Mouse (Mus musculus): ENCODE data around the gene Brd3. TPM values are rescaled to one million over a fixed set of nuclear protein-coding genes. Genes with fewer than 3 reads are reported as not detected.

Gene Brd3
- total and polyA plus RNA-seq, 3 experiments = 10.7 to 46.9 (median 38.7) TPM

GRCm38 (mm10) chr2:27552620-27553287, 45.3 kb upstream of the Brd3 start (continued):
- TF ChIP-seq GABPA (IDR thresholded peaks at IDR 0.05; ENCODE audit: low read depth, low read length) (no peak), HCFC1 (IDR thresholded peaks at IDR 0.05; ENCODE audit: low read depth, low read length) (no peak)

DNA sequence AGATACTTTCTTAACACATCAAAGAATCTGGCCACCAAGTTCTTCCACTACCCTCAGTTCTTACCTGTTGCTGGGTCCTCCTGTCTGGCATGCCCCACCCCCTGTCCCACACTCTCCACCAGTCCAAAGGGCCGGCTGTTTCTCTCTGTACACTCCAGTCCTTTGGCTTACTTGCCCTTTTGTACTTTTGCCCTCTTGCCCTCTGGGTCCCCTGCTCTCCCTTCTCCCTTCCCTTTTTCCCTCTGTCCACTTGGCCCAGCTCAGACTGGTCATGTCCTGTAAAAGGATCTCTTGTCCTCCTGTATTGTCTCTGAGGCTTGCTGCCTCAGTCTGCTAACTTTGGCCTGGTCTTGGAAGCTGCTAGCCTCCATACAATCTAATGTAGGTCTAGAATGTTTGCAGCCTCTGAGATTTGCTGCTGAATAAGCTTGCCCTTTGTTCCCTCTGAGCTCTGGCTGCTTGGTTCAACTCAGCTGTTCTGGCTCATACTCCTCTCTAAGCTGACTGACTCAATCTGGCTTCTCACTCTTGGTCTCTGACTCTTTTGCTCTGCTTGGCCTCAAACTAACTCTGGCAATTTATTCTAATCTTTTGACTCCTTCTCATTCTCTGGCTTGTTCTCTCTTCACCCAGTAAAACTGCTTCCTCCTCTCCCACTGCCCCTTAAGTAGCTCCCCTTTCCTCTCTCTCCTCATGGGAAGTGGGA, 41.4 kb upstream of the Brd3 start:
- H3K9me3 ChIP-seq (replicated peaks; ENCODE audit: insufficient read depth, low read length) = no peaks in the 10 kb centered on the region
- no peak overlapping the region for H3K27ac ChIP-seq (ENCODE audit: control insufficient read depth, low read depth, low read length)
- H3K9ac ChIP-seq (ENCODE audit: control insufficient read depth, low read depth, low read length, poor library complexity, severe bottlenecking) = no peak overlapping the region
- no peaks in the 10 kb centered on the region for H3K27me3 ChIP-seq (ENCODE audit: control insufficient read depth in 1 of 2, insufficient read depth in 2 of 2, low read length in 2 of 2)
- H3K79me2 ChIP-seq (ENCODE audit: control insufficient read depth, insufficient read depth, low read length, poor library complexity) = no peaks in the 10 kb centered on the region
- no peak for TF ChIP-seq MYC (IDR thresholded peaks at IDR 0.05; ENCODE audit: low read depth, low read length)
- TF ChIP-seq UBTF (IDR thresholded peaks at IDR 0.05; ENCODE audit: borderline replicate concordance, insufficient read depth, low read depth, low read length) = no peak
- no peak for TF ChIP-seq RCOR1 (IDR thresholded peaks at IDR 0.05; ENCODE audit: low read depth, low read length)
- TF ChIP-seq ZC3H11A (IDR thresholded peaks at IDR 0.05; ENCODE audit: low read depth, low read length) = no peak
- TF ChIP-seq CHD2 (IDR thresholded peaks at IDR 0.05; ENCODE audit: low read length) = no peak
- no peak for TF ChIP-seq ZMIZ1 (IDR thresholded peaks at IDR 0.05; ENCODE audit: low read depth, low read length)
- no peak for TF ChIP-seq MYB (IDR thresholded peaks at IDR 0.05; ENCODE audit: low read depth, low read length)
- TF ChIP-seq TAL1 (IDR thresholded peaks at IDR 0.05; ENCODE audit: low read length) = no peak
- no peak for TF ChIP-seq ELF1 (IDR thresholded peaks at IDR 0.05; ENCODE audit: low read depth, low read length)
- TF ChIP-seq E2F4 (IDR thresholded peaks at IDR 0.05; ENCODE audit: borderline replicate concordance, low read depth, low read length) = no peak
- H3K4me1 ChIP-seq (ENCODE audit: control insufficient read depth in 1 of 2, insufficient read depth in 2 of 2, low read length in 2 of 2) = no peaks in the 10 kb centered on the region
- no peak for DNase-seq (ENCODE audit: low read depth, low spot score)
- no peak overlapping the region for H3K4me3 ChIP-seq (ENCODE audit: control insufficient read depth in 1 of 2, insufficient read depth in 1 of 2, low read depth in 2 of 2, low read length in 2 of 2)
- H3K36me3 ChIP-seq (ENCODE audit: control insufficient read depth in 1 of 2, insufficient read depth in 2 of 2, low read length in 2 of 2) = no peaks in the 10 kb centered on the region

- TF ChIP-seq TAL1 (IDR thresholded peaks at IDR 0.05; ENCODE audit: low read length) (no peak), ZNF384 (IDR thresholded peaks at IDR 0.05; ENCODE audit: low read depth, low read length) (peak; percentile 75)
- Histone ChIP-seq H3K4me3 (ENCODE audit: control insufficient read depth in 1 of 2, insufficient read depth in 1 of 2, low read depth in 2 of 2, low read length in 2 of 2) (no peak overlapping the region), H3K27ac (ENCODE audit: control insufficient read depth, low read depth, low read length) (no peak overlapping the region), H3K79me2 (ENCODE audit: control insufficient read depth, insufficient read depth, low read length, poor library complexity) (no peaks in the 10 kb centered on the region), H3K4me1 (ENCODE audit: control insufficient read depth in 1 of 2, insufficient read depth in 2 of 2, low read length in 2 of 2) (no peaks in the 10 kb centered on the region), H3K9ac (ENCODE audit: control insufficient read depth, low read depth, low read length, poor library complexity, severe bottlenecking) (no peak overlapping the region), H3K27me3 (ENCODE audit: control insufficient read depth in 1 of 2, insufficient read depth in 2 of 2, low read length in 2 of 2) (no peaks in the 10 kb centered on the region), H3K9me3 (replicated peaks; ENCODE audit: insufficient read depth, low read length) (no peaks in the 10 kb centered on the region), H3K36me3 (ENCODE audit: control insufficient read depth in 1 of 2, insufficient read depth in 2 of 2, low read length in 2 of 2) (no peaks in the 10 kb centered on the region)
- peak; percentile 45 for DNase-seq (ENCODE audit: low read depth, low spot score)
These were observed 40.5 kb upstream of the Brd3 start for GRCm38 (mm10) chr2:27547986-27548385.

Data from MEL (cell line).